Mouse (Mus musculus) embryonic facial prominence, embryonic 11.5 days (tissue): ENCODE results near the gene Kmt2d. TPM values are rescaled to one million over a fixed set of nuclear protein-coding genes. Genes with fewer than 3 reads are reported as not detected.

Experiments
- ATAC-seq: fragments of 200-750 bp; cut with Nextera tagmentation; replicated peaks from 2 replicates; pipeline ENCODE4 v1.8.0; 2017; ENCODE audit warnings: low read depth; ENCODE audit not compliant: insufficient number of reproducible peaks, low FRiP score, low TSS enrichment
- DNase-seq: peaks from one replicate; pipeline ENCODE4 v3.0.0-alpha.2; 2015; ENCODE audit warnings: low spot score
- H3K27ac ChIP-seq: fragments of 300-500 bp; sonication (generic); replicated peaks from 2 replicates; pipeline ENCODE4 v1.5.1; 2014; ENCODE audit warnings: mild to moderate bottlenecking, low read depth, low read length, control low read depth
- H3K27me3 ChIP-seq: fragments of 300-500 bp; sonication (generic); 2 replicates; pipeline ENCODE4 v1.6.1; 2014; ENCODE audit warnings: mild to moderate bottlenecking, low read length, moderate library complexity, mixed read lengths; ENCODE audit not compliant: control insufficient read depth, insufficient read depth
- H3K36me3 ChIP-seq: fragments of 300-500 bp; sonication (generic); replicated peaks from 2 replicates; pipeline ENCODE4 v1.6.1; 2014; ENCODE audit warnings: low read depth, mild to moderate bottlenecking, low read length, moderate library complexity, mixed read lengths; ENCODE audit not compliant: control insufficient read depth, insufficient read depth
- H3K4me1 ChIP-seq: fragments of 300-500 bp; sonication (generic); 2 replicates; pipeline ENCODE4 v1.6.1; 2014; ENCODE audit warnings: low read length, mixed read lengths; ENCODE audit not compliant: control insufficient read depth, insufficient read depth
- H3K4me2 ChIP-seq: fragments of 300-500 bp; sonication (generic); 2 replicates; pipeline ENCODE4 v1.6.1; 2014; ENCODE audit warnings: low read depth, mild to moderate bottlenecking, control low read depth, low read length, moderate library complexity
- H3K4me3 ChIP-seq: fragments of 300-500 bp; sonication (generic); 2 replicates; pipeline ENCODE4 v1.5.1; 2014; ENCODE audit warnings: low read depth, low read length, control low read depth
- H3K9ac ChIP-seq: fragments of 300-500 bp; sonication (generic); replicated peaks from 2 replicates; pipeline ENCODE4 v1.6.1; 2014; ENCODE audit warnings: mild to moderate bottlenecking, control low read depth, low read length
- H3K9me3 ChIP-seq: fragments of 300-500 bp; sonication (generic); replicated peaks from 2 replicates; pipeline ENCODE4 v1.6.1; 2016; ENCODE audit warnings: mild to moderate bottlenecking, low read length, inconsistent platforms, mixed read lengths; ENCODE audit not compliant: control insufficient read depth
- WGBS: fragments of 180-500 bp; shearing (Covaris S2); extraction: QIAGEN DNeasy Blood & Tissue Kit; methylation state at CpG from one replicate; pipeline ENCODE4 v1.1.7; 2014; 5-methylcytosine and 5-hydroxymethylcytosine counted together
- polyA plus RNA-seq: library from polyadenylated mRNA; unstranded; fragments of >200 nt; fragmentation: Nextera tagmentation; extraction: Ambion mirVana; gene quantifications from 2 replicates; pipeline ENCODE4 v1.2.1, GENCODE M21; 2014

Kmt2d gene
- polyA plus RNA-seq, 1 experiment from 2014 or later = 11.6 TPM

GRCm38 (mm10) chr15:98859319-98860043 is 11.5 kb downstream of the Kmt2d start:
- ATAC-seq (no peak), DNase-seq (no peak)
- Histone ChIP-seq H3K9me3 (no peaks in the 10 kb centered on the region), H3K4me1 (no peaks in the 10 kb centered on the region), H3K27me3 (no peaks in the 10 kb centered on the region), H3K4me3 (no peak overlapping the region), H3K4me2 (no peak overlapping the region), H3K36me3 (peaks cover 61% of the 10 kb centered on the region), H3K9ac (no peak overlapping the region), H3K27ac (no peak overlapping the region)
- WGBS = 81% methylated on average over 9 of the region's 9 CpGs

GRCm38 (mm10) chr15:98854214-98854613 is 16.8 kb downstream of the Kmt2d start:
- no peak for ATAC-seq
- 94% methylated on average over 16 of the region's 16 CpGs for WGBS
- no peaks in the 10 kb centered on the region for H3K27me3 ChIP-seq

GRCm38 (mm10) chr15:98853161-98853937 is 17.7 kb downstream of the Kmt2d start:
- no peak for DNase-seq

More at GRCm38 (mm10) chr15:98854214-98854613, 16.8 kb downstream of the Kmt2d start:
- Histone ChIP-seq H3K4me3 (no peak overlapping the region), H3K9ac (no peak overlapping the region), H3K27ac (no peak overlapping the region), H3K9me3 (no peaks in the 10 kb centered on the region), H3K4me2 (no peak overlapping the region), H3K36me3 (peaks cover 74% of the 10 kb centered on the region), H3K4me1 (no peaks in the 10 kb centered on the region)
- DNase-seq = no peak

GRCm38 (mm10) chr15:98852733-98853132 is 18.3 kb downstream of the Kmt2d start:
- Histone ChIP-seq H3K27ac (no peak overlapping the region), H3K9ac (no peak overlapping the region), H3K4me1 (no peaks in the 10 kb centered on the region), H3K36me3 (peaks cover 73% of the 10 kb centered on the region), H3K27me3 (no peaks in the 10 kb centered on the region), H3K9me3 (no peaks in the 10 kb centered on the region), H3K4me3 (no peak overlapping the region), H3K4me2 (no peak overlapping the region)
- ATAC-seq (0 out of 2 replicates have a peak, but pooled peaks have one; percentile 12), DNase-seq (no peak)
- 81% methylated on average over 9 of the region's 9 CpGs for WGBS

More at GRCm38 (mm10) chr15:98853161-98853937, 17.7 kb downstream of the Kmt2d start:
- H3K36me3 ChIP-seq = peaks cover 79% of the 10 kb centered on the region
- H3K9ac ChIP-seq = no peak overlapping the region
- no peaks in the 10 kb centered on the region for H3K27me3 ChIP-seq
- H3K9me3 ChIP-seq = no peaks in the 10 kb centered on the region
- WGBS = 91% methylated on average over 26 of the region's 28 CpGs
- 0 out of 2 replicates have a peak, but pooled peaks have one; percentile 20 for ATAC-seq
- H3K27ac ChIP-seq = no peak overlapping the region
- H3K4me2 ChIP-seq = no peak overlapping the region
- H3K4me3 ChIP-seq = no peak overlapping the region
- H3K4me1 ChIP-seq = no peaks in the 10 kb centered on the region

GRCm38 (mm10) chr15:98852071-98852470 is 18.9 kb downstream of the Kmt2d start:
- Histone ChIP-seq H3K27ac (no peak overlapping the region), H3K9me3 (no peaks in the 10 kb centered on the region), H3K4me3 (no peak overlapping the region), H3K4me2 (no peak overlapping the region), H3K27me3 (no peaks in the 10 kb centered on the region), H3K36me3 (peaks cover 67% of the 10 kb centered on the region), H3K9ac (no peak overlapping the region), H3K4me1 (no peaks in the 10 kb centered on the region)
- 98% methylated on average over 9 of the region's 9 CpGs for WGBS
- DNase-seq (no peak), ATAC-seq (no peak)

GRCm38 (mm10) chr15:98851229-98851818 is 19.7 kb downstream of the Kmt2d start:
- 92% methylated on average over 21 of the region's 21 CpGs for WGBS
- no peak overlapping the region for H3K4me2 ChIP-seq
- DNase-seq (no peak), ATAC-seq (no peak)
- no peak overlapping the region for H3K9ac ChIP-seq
- peaks cover 70% of the 10 kb centered on the region for H3K36me3 ChIP-seq
- H3K9me3 ChIP-seq = no peaks in the 10 kb centered on the region
- H3K27me3 ChIP-seq = no peaks in the 10 kb centered on the region
- H3K27ac ChIP-seq = no peak overlapping the region
- H3K4me1 ChIP-seq = no peaks in the 10 kb centered on the region
- no peak overlapping the region for H3K4me3 ChIP-seq

GRCm38 (mm10) chr15:98850668-98851067 is 20.3 kb downstream of the Kmt2d start:
- 93% methylated on average over 14 of the region's 14 CpGs for WGBS

More at GRCm38 (mm10) chr15:98850668-98851067, 20.3 kb downstream of the Kmt2d start:
- Histone ChIP-seq H3K4me1 (no peaks in the 10 kb centered on the region), H3K27me3 (no peaks in the 10 kb centered on the region), H3K27ac (no peak overlapping the region), H3K9ac (no peak overlapping the region), H3K4me2 (no peak overlapping the region), H3K36me3 (peaks cover 70% of the 10 kb centered on the region), H3K4me3 (no peak overlapping the region), H3K9me3 (no peaks in the 10 kb centered on the region)
- ATAC-seq (no peak), DNase-seq (no peak)
